Mouse (Mus musculus) G1E-ER4 (cell line): ENCODE data around the gene Gm867. TPM values are rescaled to one million over a fixed set of nuclear protein-coding genes. Genes with fewer than 3 reads are reported as not detected.

Experiments used
- GATA1 ChIP-seq: IDR thresholded peaks from one replicate; pipeline ENCODE4 v1.8.0; 2012; ENCODE audit warnings: low read length, inconsistent platforms
- polyA plus RNA-seq: library from polyadenylated mRNA; stranded (reverse); fragments of >175 nt; gene quantifications from 2 replicates; pipeline ENCODE4 v1.2.3, GENCODE M21; 2012

Gene Gm867
- polyA plus RNA-seq, 1 experiment, result not detected

GRCm38 (mm10) chr10:75941042-75941824 is 761 bp upstream of the Gm867 start:
- TF ChIP-seq GATA1, result no peak

- no peak for TF ChIP-seq GATA1
These were observed 814 bp downstream of the Gm867 start for GRCm38 (mm10) chr10:75939481-75940234.

GRCm38 (mm10) chr10:75937851-75938643 is 2.4 kb downstream of the Gm867 start:
- TF ChIP-seq GATA1, result no peak

GRCm38 (mm10) chr10:75936909-75937667 is 3.4 kb downstream of the Gm867 start:
- no peak for TF ChIP-seq GATA1

- TF ChIP-seq GATA1, result no peak
These were observed 4.6 kb downstream of the Gm867 start, which contains the start of gene Mmp11 for GRCm38 (mm10) chr10:75935680-75936541. Mmp11 (minus strand) TSS chr10:75936496.

- TF ChIP-seq GATA1, result no peak
These were observed 5.5 kb downstream of the Gm867 start for GRCm38 (mm10) chr10:75934991-75935390.

- no peak for TF ChIP-seq GATA1
These were observed 7.6 kb downstream of the Gm867 start, which contains the start of gene Chchd10 for GRCm38 (mm10) chr10:75932891-75933290. Chchd10 (plus strand) TSS chr10:75933130.

GRCm38 (mm10) chr10:75932081-75932678 is 8.3 kb downstream of the Gm867 start:
- no peak for TF ChIP-seq GATA1

- no peak for TF ChIP-seq GATA1
These were observed 9.2 kb downstream of the Gm867 start for GRCm38 (mm10) chr10:75931311-75931710.

- no peak for TF ChIP-seq GATA1
These were observed 10.2 kb downstream of the Gm867 start for GRCm38 (mm10) chr10:75930304-75930703.

- no peak for TF ChIP-seq GATA1
These were observed 14.1 kb downstream of the Gm867 start for GRCm38 (mm10) chr10:75926396-75926795.

GRCm38 (mm10) chr10:75924324-75924723 is 16.1 kb downstream of the Gm867 start:
- TF ChIP-seq GATA1, result no peak

- TF ChIP-seq GATA1, result no peak
These were observed 18.5 kb downstream of the Gm867 start for GRCm38 (mm10) chr10:75921726-75922560.
